Mouse (Mus musculus) bone marrow, adult 2 months (tissue): ENCODE data around the gene Cotl1.

Source experiments
- CTCF ChIP-seq: fragments of 200-500 bp; IDR thresholded peaks from 2 replicates; pipeline ENCODE4 v1.5.1; 2011; ENCODE audit warnings: low read length, control low read depth; ENCODE audit not compliant: control insufficient read depth, insufficient read depth
- POLR2A ChIP-seq: fragments of 200-500 bp; IDR thresholded peaks from 2 replicates; pipeline ENCODE4 v1.6.1; 2011; ENCODE audit warnings: low read depth, mild to moderate bottlenecking, control low read depth, low read length, borderline replicate concordance; ENCODE audit not compliant: control insufficient read depth

DNA sequence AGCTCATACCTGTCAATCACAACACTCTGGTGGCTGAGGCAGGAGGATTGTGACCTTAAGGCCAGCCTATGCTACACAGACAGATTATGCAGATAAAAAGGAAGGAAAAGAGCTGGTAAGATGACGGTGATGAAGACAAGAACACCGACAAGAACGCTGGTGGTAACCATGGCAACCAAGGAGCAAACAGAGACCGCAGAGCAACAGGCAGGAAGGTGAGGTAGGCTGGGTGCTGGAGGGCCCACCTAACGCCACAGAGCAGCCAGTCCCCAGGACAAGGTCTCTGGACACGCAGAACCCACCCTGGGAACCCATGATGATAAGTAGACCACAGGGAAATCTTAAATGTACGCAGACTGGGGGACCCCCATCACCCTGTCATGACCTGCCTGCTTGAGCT lies 9.8 kb downstream of the Cotl1 start:
- TF ChIP-seq POLR2A (no peak), CTCF (no peak)
